Mouse (Mus musculus) lung, embryonic 14.5 days (tissue): Measurements from ENCODE around the gene Lama2. TPM values are rescaled to one million over a fixed set of nuclear protein-coding genes. Genes with fewer than 3 reads are reported as not detected.

Experiments
- ATAC-seq: fragments of 200-750 bp; cut with Nextera tagmentation; 2 replicates; pipeline ENCODE4 v1.8.0; 2017; ENCODE audit warnings: mild to moderate bottlenecking, moderate TSS enrichment, moderate library complexity; ENCODE audit not compliant: insufficient read depth
- DNase-seq: peaks from one replicate; pipeline ENCODE4 v3.0.0-alpha.2; 2015
- H3K27ac ChIP-seq: fragments of 300-500 bp; sonication (generic); 2 replicates; pipeline ENCODE4 v1.5.1; 2014; ENCODE audit warnings: low read depth, mild to moderate bottlenecking, moderate library complexity
- H3K27me3 ChIP-seq: fragments of 300-500 bp; sonication (generic); 2 replicates; pipeline ENCODE4 v1.6.1; 2014; ENCODE audit warnings: low read length, control low read depth; ENCODE audit not compliant: insufficient read depth
- H3K36me3 ChIP-seq: fragments of 300-500 bp; sonication (generic); 2 replicates; pipeline ENCODE4 v1.6.1; 2014; ENCODE audit warnings: control low read depth; ENCODE audit not compliant: insufficient read depth
- H3K4me1 ChIP-seq: fragments of 300-500 bp; sonication (generic); 2 replicates; pipeline ENCODE4 v1.6.1; 2014; ENCODE audit warnings: antibody characterized with exemption, control low read depth; ENCODE audit not compliant: insufficient read depth
- H3K4me2 ChIP-seq: fragments of 300-500 bp; sonication (generic); 2 replicates; pipeline ENCODE4 v1.6.1; 2014; ENCODE audit warnings: mild to moderate bottlenecking
- H3K4me3 ChIP-seq: fragments of 300-500 bp; sonication (generic); 2 replicates; pipeline ENCODE4 v1.5.1; 2014; ENCODE audit warnings: low read depth, low read length
- H3K9ac ChIP-seq: fragments of 300-500 bp; sonication (generic); 2 replicates; pipeline ENCODE4 v1.6.1; 2014
- H3K9me3 ChIP-seq: fragments of 300-500 bp; sonication (generic); 2 replicates; pipeline ENCODE4 v1.6.1; 2016; ENCODE audit warnings: low read depth, low read length, control low read depth
- CTCF ChIP-seq: IDR thresholded peaks from 2 replicates; pipeline ENCODE4 v1.5.1; 2016; ENCODE audit warnings: antibody characterized with exemption, low read depth
- WGBS: fragments of 180-500 bp; shearing (Covaris S2); extraction: QIAGEN DNeasy Blood & Tissue Kit; methylation state at CpG from one replicate; pipeline ENCODE4 v1.1.7; 2014; 5-methylcytosine and 5-hydroxymethylcytosine counted together
- polyA plus RNA-seq: library from polyadenylated mRNA; unstranded; fragments of >200 nt; fragmentation: Nextera tagmentation; extraction: Ambion mirVana; gene quantifications from 2 replicates; pipeline ENCODE4 v1.2.1, GENCODE M21; 2014

The Lama2 gene
- polyA plus RNA-seq, 1 experiment from 2014 or later: 15.9 TPM

- no peak overlapping the region for H3K4me2 ChIP-seq
- H3K27me3 ChIP-seq: no peaks in the 10 kb centered on the region
- no peak for TF ChIP-seq CTCF
- H3K36me3 ChIP-seq: no peaks in the 10 kb centered on the region
- H3K9ac ChIP-seq: no peak overlapping the region
- H3K27ac ChIP-seq: no peak overlapping the region
- no peaks in the 10 kb centered on the region for H3K4me1 ChIP-seq
- ATAC-seq (no peak), DNase-seq (no peak)
- H3K9me3 ChIP-seq: no peaks in the 10 kb centered on the region
- no peak overlapping the region for H3K4me3 ChIP-seq
- WGBS: 86% methylated on average over 9 of the region's 9 CpGs
Observed at GRCm38 (mm10) chr10:27188630-27189365, 430.8 kb downstream of the Lama2 start.

- Histone ChIP-seq H3K4me1 (no peaks in the 10 kb centered on the region), H3K9me3 (no peaks in the 10 kb centered on the region), H3K36me3 (no peaks in the 10 kb centered on the region), H3K27me3 (no peaks in the 10 kb centered on the region), H3K4me3 (no peak overlapping the region), H3K27ac (no peak overlapping the region), H3K9ac (no peak overlapping the region), H3K4me2 (no peak overlapping the region)
- 83% methylated on average over 5 of the region's 5 CpGs for WGBS
- DNase-seq: no peak
- no peak for TF ChIP-seq CTCF
- no peak for ATAC-seq
Observed at GRCm38 (mm10) chr10:27184185-27184584, 435.4 kb downstream of the Lama2 start.

GRCm38 (mm10) chr10:27174271-27174670, 445.3 kb downstream of the Lama2 start:
- Histone ChIP-seq H3K4me1 (no peaks in the 10 kb centered on the region), H3K27me3 (no peaks in the 10 kb centered on the region), H3K4me3 (no peak overlapping the region), H3K4me2 (no peak overlapping the region), H3K9me3 (no peaks in the 10 kb centered on the region), H3K27ac (no peak overlapping the region), H3K36me3 (no peaks in the 10 kb centered on the region), H3K9ac (no peak overlapping the region)
- 77% methylated on average over 2 of the region's 2 CpGs for WGBS
- DNase-seq: peak; percentile 11
- TF ChIP-seq CTCF: no peak
- ATAC-seq: no peak

- no peak for TF ChIP-seq CTCF
Observed at GRCm38 (mm10) chr10:27164738-27165137, 454.8 kb downstream of the Lama2 start.

GRCm38 (mm10) chr10:27162364-27162763, 457.2 kb downstream of the Lama2 start:
- Histone ChIP-seq H3K9me3 (no peaks in the 10 kb centered on the region), H3K36me3 (no peaks in the 10 kb centered on the region), H3K27me3 (no peaks in the 10 kb centered on the region), H3K4me3 (no peak overlapping the region), H3K4me1 (no peaks in the 10 kb centered on the region), H3K9ac (no peak overlapping the region), H3K4me2 (no peak overlapping the region), H3K27ac (no peak overlapping the region)
- no peak for DNase-seq
- ATAC-seq: no peak
- 74% methylated on average over 2 of the region's 2 CpGs for WGBS
- TF ChIP-seq CTCF: no peak; the same call in 1 of the 2 replicates

More at GRCm38 (mm10) chr10:27164738-27165137, 454.8 kb downstream of the Lama2 start:
- Histone ChIP-seq H3K27me3 (no peaks in the 10 kb centered on the region), H3K9me3 (no peaks in the 10 kb centered on the region), H3K4me1 (no peaks in the 10 kb centered on the region), H3K4me2 (no peak overlapping the region), H3K4me3 (no peak overlapping the region), H3K36me3 (no peaks in the 10 kb centered on the region), H3K9ac (no peak overlapping the region), H3K27ac (no peak overlapping the region)
- DNase-seq: no peak
- 74% methylated on average over 3 of the region's 3 CpGs for WGBS
- ATAC-seq: no peak

- H3K9me3 ChIP-seq: no peaks in the 10 kb centered on the region
- no peak overlapping the region for H3K4me2 ChIP-seq
- TF ChIP-seq CTCF: no peak
- no peak for ATAC-seq
- no peak overlapping the region for H3K4me3 ChIP-seq
- no peak overlapping the region for H3K9ac ChIP-seq
- no peaks in the 10 kb centered on the region for H3K4me1 ChIP-seq
- DNase-seq: no peak
- H3K27me3 ChIP-seq: no peaks in the 10 kb centered on the region
- 85% methylated on average over 3 of the region's 3 CpGs for WGBS
- no peak overlapping the region for H3K27ac ChIP-seq
- H3K36me3 ChIP-seq: no peaks in the 10 kb centered on the region
Observed at GRCm38 (mm10) chr10:27150220-27150619, 469.3 kb downstream of the Lama2 start.

GRCm38 (mm10) chr10:27140422-27140821, 479.1 kb downstream of the Lama2 start:
- Histone ChIP-seq H3K4me3 (no peak overlapping the region), H3K9me3 (no peaks in the 10 kb centered on the region), H3K4me1 (no peaks in the 10 kb centered on the region), H3K27ac (no peak overlapping the region), H3K36me3 (no peaks in the 10 kb centered on the region), H3K27me3 (no peaks in the 10 kb centered on the region), H3K4me2 (no peak overlapping the region), H3K9ac (no peak overlapping the region)
- ATAC-seq (peak; percentile 68; the same call in 1 of the 2 replicates), DNase-seq (peak; percentile 53)
- 6% methylated on average over 3 of the region's 3 CpGs for WGBS
- TF ChIP-seq CTCF: no peak
